Mouse (Mus musculus): ENCODE measurements around the gene Naaladl1. TPM values are rescaled to one million over a fixed set of nuclear protein-coding genes. Genes with fewer than 3 reads are reported as not detected.

Naaladl1 gene
- polyA plus RNA-seq, 1 experiment from 2014 or later, result 0.53 TPM

DNA sequence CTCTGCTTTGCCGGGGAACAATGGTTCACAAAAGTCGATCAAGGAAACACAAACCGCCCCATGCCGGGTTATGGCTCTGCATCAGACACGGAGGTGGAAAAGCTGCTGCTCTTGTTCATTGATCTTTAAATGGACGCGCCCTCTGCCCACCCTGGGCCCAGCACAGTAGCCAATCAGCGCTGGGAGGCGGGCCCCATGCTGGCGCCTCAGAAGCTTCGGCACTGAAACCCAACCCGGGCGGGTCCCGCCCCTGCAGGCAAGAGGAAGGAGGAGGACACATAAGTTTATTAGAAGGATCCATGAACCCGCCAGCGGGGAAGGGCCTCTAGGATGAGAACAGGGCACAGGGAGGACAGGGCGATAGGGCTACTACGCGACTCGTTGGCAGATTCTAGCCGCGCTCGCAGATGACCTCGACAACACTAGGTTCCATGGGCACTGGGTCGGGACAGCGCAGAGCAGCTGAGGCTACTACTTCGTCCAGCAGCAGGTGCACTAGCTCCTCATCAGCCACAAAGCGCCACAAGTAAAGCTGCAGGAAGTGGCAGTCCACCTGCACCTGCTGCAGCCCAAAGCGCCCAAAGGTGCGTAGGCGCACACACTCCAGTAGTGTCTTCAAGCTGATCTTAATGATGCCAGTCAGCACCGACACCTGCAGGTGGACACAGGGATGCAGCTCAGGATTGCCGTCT is 37.7 kb upstream of the Naaladl1 start, which contains the start of gene Tm7sf2:
TSS of gene Tm7sf2 (minus strand) at position 650 of the 692 bp plus-strand sequence.
- peak within 1 kb of the TSS; percentile 93 for H3K27ac ChIP-seq
- WGBS, result 9% methylated on average over 33 of the region's 33 CpGs
- peaks cover 33% of the 10 kb centered on the region for H3K4me1 ChIP-seq
- peaks cover 19% of the 10 kb centered on the region for H3K36me3 ChIP-seq (replicated peaks)
- H3K27me3 ChIP-seq (replicated peaks), result no peaks in the 10 kb centered on the region
- no peaks in the 10 kb centered on the region for H3K9me3 ChIP-seq
- peak within 1 kb of the TSS; percentile 95 for H3K4me2 ChIP-seq
- H3K4me3 ChIP-seq, result peak within 1 kb of the TSS; percentile 66
- H3K9ac ChIP-seq, result peak within 1 kb of the TSS; percentile 87
- peak; percentile 94 for ATAC-seq (replicated peaks)

DNA sequence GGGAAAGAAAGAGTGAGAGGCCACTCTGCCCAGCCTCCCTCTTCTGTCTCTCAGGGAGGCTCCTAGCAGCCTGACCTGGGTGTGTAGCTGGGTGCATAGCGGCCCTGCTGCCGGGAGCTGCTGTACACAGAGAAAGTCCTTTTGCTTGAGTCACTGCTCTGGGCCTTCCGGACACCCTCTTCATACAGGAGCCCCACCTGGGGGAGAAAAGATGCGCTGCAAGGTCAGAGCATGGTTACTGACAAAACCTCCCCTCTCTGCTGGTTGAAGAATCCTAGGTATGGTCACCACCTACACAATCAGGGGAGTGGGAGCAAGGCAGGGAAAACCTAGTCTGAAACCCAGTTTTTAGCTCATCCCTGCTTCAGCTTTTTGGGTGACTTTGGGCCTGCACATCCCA is 36.6 kb upstream of the Naaladl1 start:
- Histone ChIP-seq H3K4me1 (peaks cover 24% of the 10 kb centered on the region), H3K4me3 (no peak overlapping the region), H3K4me2 (no peak overlapping the region), H3K27me3 (replicated peaks) (no peaks in the 10 kb centered on the region), H3K27ac (no peak overlapping the region), H3K36me3 (replicated peaks) (peaks cover 23% of the 10 kb centered on the region), H3K9ac (no peak overlapping the region), H3K9me3 (no peaks in the 10 kb centered on the region)
- whole genome bisulfite sequencing, result 81% methylated on average over 4 of the region's 4 CpGs
- no peak for ATAC-seq (replicated peaks)

DNA sequence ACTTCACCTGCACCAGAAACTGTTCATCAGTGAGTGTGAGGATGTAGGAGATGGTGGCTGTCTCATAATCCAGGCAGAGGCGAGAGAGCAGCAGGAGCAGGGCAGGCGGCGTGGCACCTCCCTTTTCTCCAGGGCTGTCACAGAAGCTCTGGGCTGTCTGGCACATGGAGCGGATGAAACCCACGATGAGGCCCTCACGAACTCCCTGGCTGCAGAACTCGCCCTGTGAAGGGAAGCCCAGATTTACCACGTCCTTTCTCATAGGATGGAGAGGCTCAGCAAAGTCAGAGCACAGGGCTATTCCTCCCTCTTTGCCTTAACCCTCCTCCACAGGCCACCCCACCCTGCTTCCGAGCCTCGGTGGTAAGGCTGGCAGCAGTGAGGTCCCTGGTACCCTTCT is 35.7 kb upstream of the Naaladl1 start:
- ATAC-seq (replicated peaks), result no peak
- Histone ChIP-seq H3K36me3 (replicated peaks) (peaks cover 23% of the 10 kb centered on the region), H3K4me1 (peaks cover 24% of the 10 kb centered on the region), H3K9ac (no peak overlapping the region), H3K4me3 (no peak overlapping the region), H3K9me3 (no peaks in the 10 kb centered on the region), H3K27me3 (replicated peaks) (no peaks in the 10 kb centered on the region), H3K4me2 (no peak overlapping the region), H3K27ac (no peak overlapping the region)
- WGBS, result 94% methylated on average over 10 of the region's 10 CpGs

DNA sequence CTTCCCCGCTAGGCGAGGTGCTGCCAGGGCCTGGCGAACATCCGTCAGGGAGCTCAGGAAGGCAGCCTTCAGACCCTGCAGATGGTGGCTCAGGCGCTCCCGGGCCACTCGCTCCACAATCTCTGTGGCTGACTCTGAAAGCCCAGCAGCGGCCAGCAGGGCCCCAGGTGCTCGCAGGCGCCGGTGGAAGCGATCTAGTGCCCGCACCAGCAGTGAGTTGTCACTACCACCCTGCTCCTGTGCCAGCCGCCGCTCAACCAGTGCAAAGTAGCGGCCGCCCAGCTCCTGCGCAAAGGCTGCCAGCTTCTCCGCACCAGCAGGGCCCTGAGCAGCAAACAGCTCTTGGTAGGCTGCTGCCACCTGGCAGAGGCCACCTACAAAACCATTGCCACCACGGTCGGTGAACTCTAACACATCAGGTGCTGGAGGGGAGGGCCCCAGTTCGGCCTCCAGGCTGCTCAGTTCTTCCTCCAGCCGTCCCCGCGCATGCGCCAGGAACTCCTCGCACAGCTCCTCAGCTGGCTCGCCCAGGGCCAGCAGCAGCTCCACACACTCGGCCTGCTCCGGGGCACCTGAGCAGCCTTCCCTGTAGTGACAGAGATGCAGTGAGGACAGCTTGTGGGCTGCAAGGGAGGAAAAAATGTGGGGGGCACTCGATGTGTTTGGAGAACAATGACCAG is 34.9 kb upstream of the Naaladl1 start:
- Histone ChIP-seq H3K4me2 (no peak overlapping the region), H3K4me3 (no peak overlapping the region), H3K9ac (no peak overlapping the region), H3K9me3 (no peaks in the 10 kb centered on the region), H3K27ac (no peak overlapping the region), H3K36me3 (replicated peaks) (peaks cover 23% of the 10 kb centered on the region), H3K27me3 (replicated peaks) (no peaks in the 10 kb centered on the region), H3K4me1 (peaks cover 28% of the 10 kb centered on the region)
- WGBS, result 92% methylated on average over 31 of the region's 31 CpGs
- no peak for ATAC-seq (replicated peaks)

DNA sequence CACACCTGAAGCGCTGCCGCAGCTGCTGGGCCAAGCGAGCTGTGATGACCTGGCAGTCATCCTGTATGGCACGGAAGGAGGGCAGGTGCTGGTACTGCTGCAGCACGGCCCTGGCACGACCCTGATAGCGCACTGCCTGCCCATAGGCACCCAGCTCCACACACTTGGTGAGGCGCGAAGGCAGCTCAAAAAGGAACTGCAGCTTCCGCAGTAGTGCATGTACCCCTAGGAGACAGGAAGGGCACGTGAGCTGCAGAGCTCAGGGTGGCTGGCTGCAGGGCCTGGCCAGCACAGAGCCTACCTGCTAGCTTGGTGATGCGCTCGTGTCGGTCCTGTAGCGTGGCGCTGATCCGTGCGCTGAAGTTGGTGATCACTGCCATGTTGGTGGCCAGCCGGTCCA is 34.3 kb upstream of the Naaladl1 start:
- Histone ChIP-seq H3K27me3 (replicated peaks) (no peaks in the 10 kb centered on the region), H3K9me3 (no peaks in the 10 kb centered on the region), H3K9ac (no peak overlapping the region), H3K27ac (no peak overlapping the region), H3K4me1 (peaks cover 28% of the 10 kb centered on the region), H3K36me3 (replicated peaks) (peaks cover 23% of the 10 kb centered on the region), H3K4me3 (no peak overlapping the region), H3K4me2 (no peak overlapping the region)
- 98% methylated on average over 19 of the region's 19 CpGs for WGBS
- no peak for ATAC-seq (replicated peaks)

DNA sequence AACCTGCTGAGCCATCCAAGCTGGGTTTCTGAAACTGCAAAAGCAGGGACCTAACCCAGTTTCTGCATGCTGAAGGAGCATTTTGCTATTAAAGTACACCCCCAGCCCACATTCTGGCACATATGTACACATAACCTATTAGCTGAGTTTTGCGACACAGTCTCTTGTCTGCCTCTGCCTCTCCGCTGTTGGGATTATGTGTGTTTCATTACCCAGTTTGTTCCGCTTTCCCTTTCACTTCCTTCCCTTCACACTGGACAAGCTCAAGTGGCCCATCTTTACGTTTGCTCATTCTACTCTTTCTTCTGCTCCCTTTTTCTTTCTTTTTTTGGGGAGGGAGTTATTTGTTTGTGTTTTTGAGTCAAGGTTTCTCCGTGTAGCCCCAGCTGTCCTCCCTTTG is 31.7 kb upstream of the Naaladl1 start:
- no peak for ATAC-seq (replicated peaks)

DNA sequence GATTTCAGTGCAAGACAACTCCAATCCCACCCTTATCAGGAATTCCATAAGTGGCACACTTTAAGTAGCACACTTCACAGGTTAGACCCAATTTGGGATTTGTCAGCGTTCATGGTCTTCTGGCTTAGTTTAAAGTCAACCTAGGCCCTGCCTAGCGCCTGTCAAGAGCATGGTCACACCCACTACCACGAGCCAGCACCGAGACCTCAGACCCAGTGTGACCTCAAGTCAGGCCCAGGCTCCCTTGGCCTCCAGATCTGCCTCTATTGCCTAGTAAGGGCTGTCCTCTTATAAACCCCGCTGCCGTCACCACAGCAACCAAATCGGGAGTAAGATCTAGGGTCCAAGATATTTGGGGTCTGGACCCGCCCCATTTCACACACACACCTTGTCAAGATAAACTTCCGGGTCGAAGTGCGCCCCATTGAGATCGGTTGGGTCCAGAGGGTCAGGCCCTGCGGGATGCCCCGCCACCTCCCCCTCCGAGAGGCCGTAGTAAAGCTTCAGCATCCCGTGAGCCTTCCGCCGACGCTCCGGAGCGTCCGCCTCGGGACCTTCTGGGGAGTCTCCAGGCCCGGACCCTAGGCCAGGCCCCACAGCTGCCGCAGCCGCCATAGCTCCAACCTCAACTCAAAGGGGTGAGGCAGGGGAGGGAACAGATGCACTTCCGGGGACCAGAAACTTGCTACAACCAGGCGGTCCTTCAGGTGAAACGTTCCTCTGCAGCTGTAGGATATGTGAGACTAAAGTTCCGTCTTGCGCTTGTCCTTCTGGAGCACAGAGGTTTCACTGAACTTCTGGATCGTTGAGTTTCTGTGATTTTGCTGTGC is 28.8 kb upstream of the Naaladl1 start, which contains the start of gene Vps51:
TSS of gene Vps51 (minus strand) at position 668 of the 830 bp plus-strand sequence.
- 2% methylated on average over 33 of the region's 33 CpGs for WGBS

More for the DNA sequence above, 31.7 kb upstream of the Naaladl1 start:
- H3K4me3 ChIP-seq, result no peak overlapping the region
- no peak overlapping the region for H3K27ac ChIP-seq
- no peaks in the 10 kb centered on the region for H3K27me3 ChIP-seq (replicated peaks)
- no peak overlapping the region for H3K4me2 ChIP-seq
- peaks cover 23% of the 10 kb centered on the region for H3K36me3 ChIP-seq (replicated peaks)
- peaks cover 20% of the 10 kb centered on the region for H3K4me1 ChIP-seq
- 89% methylated on average over 5 of the region's 5 CpGs for WGBS
- H3K9me3 ChIP-seq, result no peaks in the 10 kb centered on the region
- H3K9ac ChIP-seq, result no peak overlapping the region

DNA sequence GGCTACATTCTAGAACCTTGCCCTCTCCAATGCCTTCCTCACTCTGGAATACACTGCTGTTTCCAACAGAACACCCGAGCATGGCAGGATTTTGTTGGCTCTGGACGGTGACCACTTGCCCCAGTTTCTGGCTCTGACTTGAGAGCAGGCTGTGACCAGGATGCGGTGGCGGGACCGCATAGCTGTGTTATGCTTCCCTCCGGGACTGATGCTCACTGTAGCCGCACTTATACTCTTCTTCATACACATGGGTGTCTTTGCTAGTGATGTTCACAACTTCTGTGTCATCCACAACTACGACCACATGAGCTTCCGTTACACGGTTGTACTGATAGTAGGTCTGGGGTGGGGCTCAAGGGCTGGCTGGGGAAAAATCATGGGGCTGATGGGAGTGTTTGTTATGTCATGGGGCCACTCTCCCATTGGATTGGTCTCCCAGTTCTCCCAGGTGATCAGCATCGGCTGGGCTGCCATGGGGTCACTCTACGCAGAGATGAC is 25.6 kb upstream of the Naaladl1 start, which contains the start of gene Tmem262:
TSS of gene Tmem262 (plus strand) at position 51 of the 498 bp plus-strand sequence.
- WGBS, result 94% methylated on average over 12 of the region's 12 CpGs
- H3K4me3 ChIP-seq, result no peak within 1 kb of the TSS
- H3K9ac ChIP-seq, result no peak within 1 kb of the TSS
- H3K27ac ChIP-seq, result no peak within 1 kb of the TSS
- H3K4me1 ChIP-seq, result peaks cover 37% of the 10 kb centered on the region
- H3K27me3 ChIP-seq (replicated peaks), result no peaks in the 10 kb centered on the region
- no peak within 1 kb of the TSS for H3K4me2 ChIP-seq
- no peaks in the 10 kb centered on the region for H3K9me3 ChIP-seq
- peaks cover 14% of the 10 kb centered on the region; the same call in 1 of the 2 replicates for H3K36me3 ChIP-seq (replicated peaks)
- ATAC-seq (replicated peaks), result no peak

More for the DNA sequence above, 28.8 kb upstream of the Naaladl1 start, which contains the start of gene Vps51:
- peak within 1 kb of the TSS; percentile 75 for H3K9ac ChIP-seq
- peaks cover 20% of the 10 kb centered on the region for H3K4me1 ChIP-seq
- ATAC-seq (replicated peaks), result peak; percentile 87
- H3K27me3 ChIP-seq (replicated peaks), result no peaks in the 10 kb centered on the region
- H3K36me3 ChIP-seq (replicated peaks), result peaks cover 15% of the 10 kb centered on the region; the same call in 1 of the 2 replicates
- H3K4me3 ChIP-seq, result peak within 1 kb of the TSS; percentile 79
- peak within 1 kb of the TSS; percentile 89 for H3K27ac ChIP-seq
- H3K9me3 ChIP-seq, result no peaks in the 10 kb centered on the region
- H3K4me2 ChIP-seq, result peak within 1 kb of the TSS; percentile 95

DNA sequence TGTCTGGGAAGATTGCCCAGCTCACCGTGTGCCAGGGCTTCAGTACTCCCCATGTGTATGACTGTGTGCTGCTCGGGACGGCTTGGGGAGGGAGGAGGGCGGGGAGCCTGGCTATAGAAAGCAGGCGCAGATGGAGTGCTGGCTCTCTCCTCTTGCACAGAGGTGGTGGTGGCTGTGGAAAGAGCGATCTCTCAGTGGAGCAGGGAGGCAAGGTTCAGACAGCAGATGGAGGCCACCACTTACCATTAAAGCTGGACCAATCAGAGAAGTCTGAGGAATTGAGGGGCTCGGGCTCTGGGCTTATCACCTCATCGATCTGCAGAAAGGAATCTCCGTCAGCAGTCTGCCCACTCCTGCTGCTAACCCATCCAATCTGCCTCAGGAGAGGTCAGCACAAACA is 23.4 kb upstream of the Naaladl1 start, which contains the start of gene Gm28374:
TSS of gene Gm28374 (minus strand) at position 101 of the 400 bp plus-strand sequence.
- Histone ChIP-seq H3K36me3 (replicated peaks) (peaks cover 14% of the 10 kb centered on the region; the same call in 1 of the 2 replicates), H3K27me3 (replicated peaks) (no peaks in the 10 kb centered on the region), H3K27ac (no peak within 1 kb of the TSS), H3K9me3 (no peaks in the 10 kb centered on the region), H3K4me2 (no peak within 1 kb of the TSS), H3K4me3 (no peak within 1 kb of the TSS), H3K4me1 (peaks cover 29% of the 10 kb centered on the region), H3K9ac (no peak within 1 kb of the TSS)
- ATAC-seq (replicated peaks), result no peak
- 88% methylated on average over 9 of the region's 9 CpGs for WGBS

DNA sequence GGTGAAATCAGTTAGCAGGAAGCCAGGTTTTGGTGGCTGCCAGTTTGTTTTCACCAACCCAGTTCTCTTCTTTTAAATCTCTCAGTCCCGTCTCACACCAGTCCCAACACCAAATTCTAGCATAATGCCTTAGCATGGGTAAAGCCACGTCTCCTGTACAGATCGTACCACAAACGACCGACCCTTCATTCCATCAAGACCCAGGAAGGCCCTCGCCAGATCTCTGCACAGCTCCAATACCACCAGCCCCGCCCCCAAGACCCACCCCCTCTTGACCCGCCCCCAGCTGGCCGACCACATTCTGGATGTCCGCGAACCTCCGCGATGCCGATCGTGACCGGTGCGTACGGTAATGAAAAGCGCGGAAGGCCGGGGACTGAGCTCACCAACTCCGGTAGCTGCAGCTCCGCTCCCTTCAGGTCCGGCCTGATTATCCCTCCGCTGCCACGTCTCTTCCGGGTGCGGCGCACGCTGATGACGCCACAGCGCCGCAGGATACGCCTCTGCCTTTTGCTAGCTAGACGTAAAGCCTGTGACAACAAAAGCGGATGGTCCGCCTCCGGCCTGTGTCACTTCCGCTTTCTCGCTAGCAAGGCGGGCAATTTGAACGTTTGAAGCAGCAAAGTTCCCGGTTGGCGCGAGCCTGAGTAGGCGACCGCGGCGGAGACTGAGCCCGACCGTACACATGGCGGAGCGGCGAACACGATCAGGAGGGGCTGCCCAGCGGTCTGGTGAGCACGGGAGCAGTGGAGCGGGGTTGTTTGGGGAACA is 20.9 kb upstream of the Naaladl1 start, which contains the start of the genes Zfpl1 and Cdca5:
TSS of gene Zfpl1 (minus strand) at position 479 of the 771 bp plus-strand sequence.
TSS of gene Cdca5 (plus strand) at position 506 of the 771 bp plus-strand sequence.
- H3K27me3 ChIP-seq (replicated peaks), result no peaks in the 10 kb centered on the region
- H3K4me3 ChIP-seq, result peak within 1 kb of the TSS; percentile 77
- H3K9me3 ChIP-seq, result no peaks in the 10 kb centered on the region
- H3K27ac ChIP-seq, result peak within 1 kb of the TSS; percentile 62
- peak within 1 kb of the TSS; percentile 92 for H3K4me2 ChIP-seq
- H3K9ac ChIP-seq, result peak within 1 kb of the TSS; percentile 67
- H3K4me1 ChIP-seq, result peaks cover 25% of the 10 kb centered on the region
- 1% methylated on average over 58 of the region's 58 CpGs for WGBS
- H3K36me3 ChIP-seq (replicated peaks), result peaks cover 14% of the 10 kb centered on the region; the same call in 1 of the 2 replicates
- peak; percentile 92 for ATAC-seq (replicated peaks)

DNA sequence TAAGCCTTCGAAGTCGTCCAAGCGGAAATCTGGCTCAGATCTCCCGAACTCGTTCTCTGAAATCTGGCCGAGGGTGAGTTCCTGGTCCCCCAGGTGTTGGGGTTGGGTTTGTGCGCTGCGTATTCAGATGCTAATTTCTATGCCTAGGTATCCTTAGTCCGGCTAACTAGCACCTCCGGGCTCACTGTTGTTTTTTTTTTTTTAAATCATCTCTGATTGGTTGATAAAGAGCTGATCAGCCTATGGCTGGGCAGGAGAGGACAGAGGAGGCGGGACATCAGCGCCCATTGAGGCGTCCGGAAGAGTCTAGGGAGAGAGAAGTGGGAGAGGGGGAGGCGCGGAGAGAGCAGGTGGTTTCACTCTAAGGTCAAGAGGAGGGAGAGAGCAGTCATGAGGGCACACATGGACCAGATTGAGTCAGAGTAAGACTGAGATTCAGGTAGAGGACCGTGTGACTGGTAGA is 20.1 kb upstream of the Naaladl1 start:
- Histone ChIP-seq H3K4me2 (peak overlapping the region; percentile 92), H3K9ac (no peak overlapping the region), H3K9me3 (no peaks in the 10 kb centered on the region), H3K36me3 (replicated peaks) (peaks cover 11% of the 10 kb centered on the region; the same call in 1 of the 2 replicates), H3K4me3 (peak overlapping the region; percentile 77), H3K27ac (no peak overlapping the region), H3K4me1 (peaks cover 25% of the 10 kb centered on the region), H3K27me3 (replicated peaks) (no peaks in the 10 kb centered on the region)
- under 1% methylated on average over 17 of the region's 17 CpGs for WGBS
- ATAC-seq (replicated peaks), result peak; percentile 57

Measured in midbrain, embryonic 15.5 days (tissue).